Mouse (Mus musculus) gastrocnemius, postnatal 4 days (tissue): ENCODE measurements around the gene Plekhs1. TPM values are rescaled to one million over a fixed set of nuclear protein-coding genes. Genes with fewer than 3 reads are reported as not detected.
"Not testable (repeated sequence)": the region's sequence is repeated elsewhere in the genome, so short reads cannot be mapped to it uniquely, and the experiment has no call there.

Experiments used
- DNase-seq, 2 experiments: peaks; one replicate each; pipeline ENCODE4 v3.0.0; 2021 to 2022; ENCODE audit warnings: low spot score in 2 of 2, mixed read lengths in 2 of 2
- total RNA-seq, 2 experiments: library from RNA; stranded (reverse); gene quantifications; 2 replicates each; pipeline ENCODE4 v1.2.3; 2021

Plekhs1 gene
- total RNA-seq, 2 experiments from 2014 or later = 0.22 to 0.31 TPM

DNA sequence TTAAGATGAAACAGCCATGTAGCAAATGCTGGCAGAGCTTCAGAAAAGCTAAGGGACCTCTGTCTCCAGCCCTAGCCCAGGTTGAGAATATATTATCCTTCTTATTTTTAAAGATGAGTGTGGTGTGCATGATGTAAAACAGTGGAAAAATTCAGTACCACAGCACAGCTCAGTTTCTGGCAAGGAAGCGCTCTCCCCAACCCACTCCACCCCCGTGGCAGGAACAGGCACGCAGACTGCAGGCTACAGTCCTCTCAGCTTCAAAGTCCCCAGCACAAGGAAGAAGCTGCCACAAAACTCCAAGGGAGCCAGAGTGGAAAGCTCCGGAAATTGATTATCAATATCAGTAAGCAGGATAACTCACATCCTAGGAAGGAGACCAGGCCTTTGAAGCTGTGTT lies 49.8 kb downstream of the Plekhs1 start:
- DNase-seq = not testable (repeated sequence)

DNA sequence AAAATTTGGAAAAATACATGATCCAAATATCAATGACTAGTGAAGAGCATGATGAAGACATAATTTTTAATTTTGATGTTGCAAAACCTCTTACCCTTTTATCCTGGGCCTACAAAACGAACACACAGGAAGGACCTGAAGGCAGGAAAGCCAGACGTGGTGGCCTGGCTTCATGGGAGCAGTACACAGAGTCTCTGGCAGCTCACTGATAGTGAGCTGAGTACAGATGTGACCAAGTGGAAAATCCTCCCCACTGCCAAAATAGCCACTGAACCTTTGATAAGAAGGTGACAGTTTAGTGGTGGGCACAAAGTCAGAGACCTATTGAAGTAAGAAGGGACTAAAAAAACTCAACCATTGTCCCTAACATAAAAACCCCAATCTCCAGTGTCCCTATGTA lies 52.1 kb downstream of the Plekhs1 start:
- DNase-seq = not testable (repeated sequence)

DNA sequence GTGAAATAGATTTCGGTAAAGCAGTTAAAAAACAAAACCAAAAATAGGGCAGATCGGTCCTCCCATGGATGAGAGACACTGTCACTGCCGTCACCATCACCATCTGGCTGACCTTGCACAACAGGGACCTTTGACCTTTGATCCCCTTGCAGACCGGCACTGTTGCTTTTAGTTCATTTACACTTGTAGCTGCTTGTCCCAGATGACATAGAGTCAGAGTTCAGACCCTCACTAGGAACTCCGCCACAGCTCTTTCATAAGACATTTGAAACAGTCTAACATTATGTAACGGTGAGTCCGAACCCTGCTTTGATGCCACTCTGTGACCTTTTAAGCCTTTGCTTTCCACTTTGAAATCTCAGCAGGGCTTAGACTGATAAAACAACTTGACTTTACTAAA lies 58.0 kb downstream of the Plekhs1 start:
- DNase-seq = not testable (repeated sequence)

DNA sequence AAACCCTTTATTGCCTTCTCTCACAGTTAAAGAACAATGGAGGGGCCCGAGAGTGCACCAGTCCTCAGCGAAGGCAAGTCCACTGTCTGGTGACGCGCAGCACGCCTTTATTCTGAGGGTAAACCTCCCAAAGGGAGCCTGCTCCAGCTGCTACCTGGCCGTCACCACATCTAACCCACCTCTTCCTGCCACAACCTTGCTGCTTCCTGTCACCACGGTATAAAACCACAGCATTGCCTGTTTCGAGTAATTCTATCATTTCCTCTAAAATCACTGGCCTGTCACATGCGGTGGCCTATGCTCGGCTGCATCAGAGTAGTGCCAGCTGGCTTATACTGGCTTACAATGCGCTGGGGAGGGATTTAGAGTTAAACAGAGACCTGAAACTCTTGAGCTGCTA lies 69.1 kb downstream of the Plekhs1 start:
- DNase-seq = not testable (repeated sequence)

DNA sequence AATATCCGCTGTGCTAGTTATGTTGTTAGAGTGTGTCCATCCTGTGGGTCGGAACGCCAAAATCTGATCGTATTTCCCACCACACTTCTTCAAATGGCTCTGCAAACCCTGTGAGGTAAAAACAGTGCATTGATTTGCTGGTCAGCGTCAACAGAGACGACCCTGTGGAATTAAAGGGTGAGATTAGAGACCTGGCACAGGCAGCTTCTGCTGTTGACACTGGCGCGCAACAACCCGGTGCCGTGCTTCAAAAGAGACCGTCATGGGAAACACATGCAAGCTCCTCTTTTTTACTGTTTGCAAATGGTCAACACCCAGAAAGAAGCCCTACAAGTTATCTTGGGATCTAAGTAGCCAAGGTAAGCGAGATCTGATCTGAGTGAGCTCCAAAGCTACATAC lies 69.8 kb downstream of the Plekhs1 start:
- no peak for DNase-seq

DNA sequence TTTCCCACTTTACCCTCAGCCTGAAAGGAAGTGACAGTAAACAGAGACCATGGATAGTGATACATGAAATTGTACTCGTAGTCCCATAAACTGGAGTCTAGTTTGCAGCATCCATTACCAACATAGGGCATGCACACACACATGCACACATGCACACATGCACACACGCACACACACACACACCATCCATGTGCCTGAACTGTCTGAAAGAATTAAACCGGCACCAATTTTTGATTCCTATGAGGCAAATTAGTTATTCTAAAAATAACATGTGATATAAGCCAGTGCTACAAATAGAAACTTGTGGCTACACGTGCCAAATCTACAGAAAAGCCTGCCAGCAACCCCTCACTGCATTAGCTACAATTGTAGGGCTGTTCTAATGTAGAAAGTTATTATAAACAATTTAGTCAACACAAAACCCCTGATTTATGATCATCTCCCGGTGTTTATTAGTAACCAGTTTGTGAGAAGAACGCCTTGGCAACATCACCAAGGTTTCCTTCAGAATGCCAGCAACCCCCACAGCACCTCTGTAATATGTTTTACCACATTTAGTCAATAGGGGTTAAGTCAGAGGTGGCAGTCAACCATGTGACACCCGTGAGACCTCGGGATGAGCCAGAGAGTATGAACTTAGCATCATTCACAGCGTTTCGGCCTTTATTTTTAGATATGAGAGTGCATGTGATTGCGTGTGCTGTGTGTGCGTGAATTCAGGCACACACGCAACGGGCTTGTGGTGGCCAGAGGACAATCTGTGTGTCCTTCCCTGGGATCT lies 72.0 kb downstream of the Plekhs1 start:
- no peak for DNase-seq

DNA sequence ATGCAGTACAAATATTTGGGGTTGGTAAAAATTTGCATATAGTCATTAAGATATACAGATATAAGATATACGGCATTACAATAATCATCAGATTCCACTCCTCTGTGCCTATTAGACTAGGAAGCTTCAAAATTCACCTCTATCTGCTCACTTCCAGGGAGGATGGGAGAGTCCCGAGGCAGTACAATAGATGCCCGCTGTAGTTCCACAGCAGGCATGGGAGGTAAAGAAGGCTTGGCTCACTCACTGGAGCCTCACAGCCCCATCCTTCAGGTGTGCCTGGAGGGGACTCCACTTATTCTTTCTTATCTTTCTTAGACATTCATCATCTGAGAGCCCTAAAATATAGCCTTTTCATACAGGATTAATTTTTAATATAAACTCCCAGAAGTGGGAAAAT lies 72.9 kb downstream of the Plekhs1 start:
- no peak for DNase-seq

DNA sequence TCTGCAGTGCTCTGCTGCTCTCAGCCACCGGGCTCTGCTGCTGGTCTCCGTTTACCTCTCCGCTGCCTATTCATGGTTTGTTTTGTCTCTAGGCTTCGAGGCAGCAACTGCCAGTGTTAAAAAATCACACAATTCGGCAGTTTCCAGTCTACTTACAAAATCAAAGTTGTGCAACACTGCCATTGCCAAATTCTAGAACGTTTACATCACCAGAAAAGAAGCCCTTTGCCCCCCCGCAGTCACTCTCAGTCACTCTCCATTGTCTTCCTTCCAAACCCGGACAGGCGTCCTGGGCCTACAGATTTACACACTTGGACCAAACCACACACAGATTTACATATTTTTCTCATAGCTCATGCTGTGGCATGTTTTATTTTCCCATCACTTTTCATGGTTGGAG lies 73.6 kb downstream of the Plekhs1 start:
- DNase-seq = no peak

DNA sequence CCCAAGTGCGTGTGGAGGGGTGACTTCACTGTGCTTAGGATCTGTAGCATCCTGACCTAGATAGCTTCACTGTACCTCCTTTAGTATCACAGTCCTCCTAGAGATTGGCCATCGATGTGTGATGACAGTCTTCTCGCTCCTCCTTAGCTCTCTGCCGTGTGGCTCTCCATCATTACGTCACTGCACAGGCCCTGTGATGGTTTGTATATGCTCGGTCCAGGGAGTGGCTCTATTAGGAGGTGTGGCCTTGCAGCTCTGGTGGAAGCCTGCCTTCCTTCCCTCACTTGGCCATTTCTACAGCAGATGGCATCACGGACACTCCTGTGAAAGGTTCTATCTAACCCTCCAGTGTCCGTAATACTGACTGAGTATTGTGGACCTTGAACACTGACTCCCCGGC lies 74.3 kb downstream of the Plekhs1 start:
- DNase-seq = no peak

Other genes with a start within 250 kb of the Plekhs1 start
- under 1 TPM in 1 of 2 experiments, not detected in 1; 0.26 TPM for gene Habp2, start 174.5 kb upstream of the Plekhs1 start, total RNA-seq
- gene Nrap, start 71.6 kb upstream of the Plekhs1 start, total RNA-seq = 100 to 1,000 TPM; 293 to 350 TPM
- gene Casp7, start 64.5 kb upstream of the Plekhs1 start, total RNA-seq = 10 to 100 TPM; 18.0 to 18.7 TPM
- 10 to 100 TPM in 1 of 2 experiments, 1 to 10 TPM in 1; 9.4 to 10.2 TPM for gene Dclre1a, start 86.6 kb downstream of the Plekhs1 start, total RNA-seq
- gene Nhlrc2, start 86.6 kb downstream of the Plekhs1 start, total RNA-seq = 10 to 100 TPM; 15.2 to 16.4 TPM